Mouse (Mus musculus) heart, adult 2 months (tissue): ENCODE measurements around the gene Agbl4.

ENCODE experiments used
- CTCF ChIP-seq: fragments of 200-600 bp; IDR thresholded peaks from 2 replicates; pipeline ENCODE4 v1.8.1; 2022; ENCODE audit warnings: antibody characterized with exemption, mild to moderate bottlenecking, moderate library complexity
- POLR2A ChIP-seq: fragments of 200-500 bp; IDR thresholded peaks from 2 replicates; pipeline ENCODE4 v1.6.1; 2011; ENCODE audit warnings: mild to moderate bottlenecking, low read depth, low read length, control low read depth; ENCODE audit not compliant: insufficient read depth

DNA sequence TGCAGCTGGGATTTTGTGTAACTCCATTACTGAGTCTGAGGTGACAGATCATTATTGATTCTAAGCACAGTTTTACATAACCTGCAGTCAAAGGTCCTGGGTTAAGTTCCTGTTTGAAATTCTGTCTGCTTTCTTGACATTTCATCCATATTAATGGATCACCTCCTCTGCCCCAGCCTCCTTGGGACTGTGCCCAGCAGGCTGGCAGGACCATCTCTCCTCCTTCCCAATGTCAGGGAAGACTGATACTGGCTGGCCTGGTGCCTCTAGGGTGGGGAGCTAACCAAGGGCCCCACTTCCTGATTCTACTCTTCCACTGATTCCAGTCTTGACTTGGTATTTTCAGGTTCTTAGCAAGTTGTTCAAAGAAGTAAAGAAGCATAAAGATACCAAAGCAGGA is 1276.4 kb downstream of the Agbl4 start:
- TF ChIP-seq POLR2A: no peak
- no peak for TF ChIP-seq CTCF
